Mouse (Mus musculus): Measurements from ENCODE around the gene Acss2. TPM values are rescaled to one million over a fixed set of nuclear protein-coding genes. Genes with fewer than 3 reads are reported as not detected.
"Not testable (repeated sequence)": the region's sequence is repeated elsewhere in the genome, so short reads cannot be mapped to it uniquely, and the experiment has no call there.

Acss2 gene
- polyA plus RNA-seq, 1 experiment = 65.9 TPM

- DNase-seq (ENCODE audit: extremely low spot score in 1 of 2, low spot score in 1 of 2) = no peak
These were observed 67.3 kb downstream of the Acss2 start for GRCm38 (mm10) chr2:155585082-155585481.

GRCm38 (mm10) chr2:155585486-155585885 lies 67.7 kb downstream of the Acss2 start:
- DNase-seq (ENCODE audit: extremely low spot score in 1 of 2, low spot score in 1 of 2) = no peak

GRCm38 (mm10) chr2:155588136-155588535 lies 70.4 kb downstream of the Acss2 start:
- DNase-seq (ENCODE audit: extremely low spot score in 1 of 2, low spot score in 1 of 2) = no peak

- DNase-seq (ENCODE audit: extremely low spot score in 1 of 2, low spot score in 1 of 2) = no peak
These were observed 71.8 kb downstream of the Acss2 start for GRCm38 (mm10) chr2:155589521-155589920.

- DNase-seq (ENCODE audit: extremely low spot score in 1 of 2, low spot score in 1 of 2) = no peak
These were observed 73.1 kb downstream of the Acss2 start for GRCm38 (mm10) chr2:155590876-155591275.

GRCm38 (mm10) chr2:155591676-155592075 lies 73.9 kb downstream of the Acss2 start:
- DNase-seq (ENCODE audit: extremely low spot score in 1 of 2, low spot score in 1 of 2) = peak in 1 of 2 experiments; percentile 13

- peak; percentile 94 to 99 for DNase-seq (ENCODE audit: extremely low spot score in 1 of 2, low spot score in 1 of 2)
These were observed 74.5 kb downstream of the Acss2 start, which contains the start of gene Gss for GRCm38 (mm10) chr2:155592137-155592853. Gene Gss (minus strand): TSS chr2:155592810.

GRCm38 (mm10) chr2:155592854-155593283 lies 75.1 kb downstream of the Acss2 start:
- no peak for DNase-seq (ENCODE audit: extremely low spot score in 1 of 2, low spot score in 1 of 2)

GRCm38 (mm10) chr2:155595516-155595915 lies 77.8 kb downstream of the Acss2 start:
- no peak for DNase-seq (ENCODE audit: extremely low spot score in 1 of 2, low spot score in 1 of 2)

GRCm38 (mm10) chr2:155603707-155604106 lies 86.0 kb downstream of the Acss2 start:
- DNase-seq (ENCODE audit: extremely low spot score in 1 of 2, low spot score in 1 of 2) = no peak

- DNase-seq (ENCODE audit: extremely low spot score in 1 of 2, low spot score in 1 of 2) = no peak
These were observed 87.0 kb downstream of the Acss2 start for GRCm38 (mm10) chr2:155604560-155605235.

GRCm38 (mm10) chr2:155605236-155605589 lies 87.5 kb downstream of the Acss2 start:
- not testable (repeated sequence) for DNase-seq (ENCODE audit: extremely low spot score in 1 of 2, low spot score in 1 of 2)

- peak in 1 of 2 experiments; percentile 25 for DNase-seq (ENCODE audit: extremely low spot score in 1 of 2, low spot score in 1 of 2)
These were observed 88.6 kb downstream of the Acss2 start for GRCm38 (mm10) chr2:155606360-155606759.

GRCm38 (mm10) chr2:155610978-155611377 lies 93.2 kb downstream of the Acss2 start, which contains the start of gene Myh7b:
Gene Myh7b (plus strand): TSS chr2:155611212.
- DNase-seq (ENCODE audit: extremely low spot score in 1 of 2, low spot score in 1 of 2) = no peak

GRCm38 (mm10) chr2:155611834-155612550 lies 94.2 kb downstream of the Acss2 start:
- no peak for DNase-seq (ENCODE audit: extremely low spot score in 1 of 2, low spot score in 1 of 2)

GRCm38 (mm10) chr2:155613326-155613755 lies 95.6 kb downstream of the Acss2 start:
- no peak for DNase-seq (ENCODE audit: extremely low spot score in 1 of 2, low spot score in 1 of 2)

- DNase-seq (ENCODE audit: extremely low spot score in 1 of 2, low spot score in 1 of 2) = no peak
These were observed 96.2 kb downstream of the Acss2 start for GRCm38 (mm10) chr2:155613953-155614352.

GRCm38 (mm10) chr2:155616971-155617370 lies 99.2 kb downstream of the Acss2 start:
- no peak for DNase-seq (ENCODE audit: extremely low spot score in 1 of 2, low spot score in 1 of 2)

GRCm38 (mm10) chr2:155619817-155620216 lies 102.1 kb downstream of the Acss2 start:
- peak; percentile 67 to 95 for DNase-seq (ENCODE audit: extremely low spot score in 1 of 2, low spot score in 1 of 2)

- no peak for DNase-seq (ENCODE audit: extremely low spot score in 1 of 2, low spot score in 1 of 2)
These were observed 104.9 kb downstream of the Acss2 start for GRCm38 (mm10) chr2:155622606-155623005.

GRCm38 (mm10) chr2:155623996-155624395 lies 106.2 kb downstream of the Acss2 start:
- DNase-seq (ENCODE audit: extremely low spot score in 1 of 2, low spot score in 1 of 2) = no peak

Measured in frontal cortex, adult 2 months (tissue).